Mouse (Mus musculus) embryonic fibroblast, embryonic 13.5 days (primary cell): ENCODE measurements at regions not wholly inside any gene's neighbourhood (a gene's known extent, or its start where the extent isn't known, plus 50 kb on each side); places are given as distances from the start of the nearest gene placed in this dataset.

Source experiments
- H3K27ac ChIP-seq: 2 replicates; pipeline ENCODE4 v1.5.1; 2012; ENCODE audit warnings: low read length, control low read depth, inconsistent platforms; ENCODE audit not compliant: insufficient read depth
- H3K4me1 ChIP-seq: 2 replicates; pipeline ENCODE4 v1.6.1; 2011; ENCODE audit warnings: low read length; ENCODE audit not compliant: control insufficient read depth, insufficient read depth
- H3K4me3 ChIP-seq: 2 replicates; pipeline ENCODE4 v1.5.1; 2011; ENCODE audit warnings: mild to moderate bottlenecking, control low read depth, low read length; ENCODE audit not compliant: insufficient read depth
- CTCF ChIP-seq: IDR thresholded peaks from 2 replicates; pipeline ENCODE4 v1.5.1; 2011; ENCODE audit warnings: mild to moderate bottlenecking, control low read depth, low read length, moderate library complexity, borderline replicate concordance; ENCODE audit not compliant: insufficient read depth
- POLR2A ChIP-seq: IDR thresholded peaks from 2 replicates; pipeline ENCODE4 v1.6.1; 2011; ENCODE audit warnings: low read depth, mild to moderate bottlenecking, control low read depth, low read length, moderate library complexity

DNA sequence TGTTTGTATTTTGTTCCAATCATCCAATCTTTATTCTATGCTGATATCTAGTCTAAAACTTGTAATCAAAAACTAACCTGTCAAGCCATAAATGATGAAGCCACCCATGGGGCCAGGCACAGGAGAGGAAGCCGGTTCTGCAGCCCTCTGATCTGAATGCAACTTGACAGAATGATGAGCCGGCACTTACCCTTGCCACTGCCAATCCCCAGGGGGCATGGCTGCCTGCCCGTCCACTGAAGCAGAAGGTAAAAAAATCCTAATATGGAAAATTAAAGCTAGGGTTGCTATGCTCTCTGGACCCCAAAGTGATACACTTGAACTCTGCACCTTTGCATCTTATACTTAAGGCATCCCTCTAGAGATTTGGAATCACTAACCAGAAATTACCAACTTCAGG lies 461.6 kb downstream of the Tcerg1l start:
- TF ChIP-seq POLR2A = no peak
- TF ChIP-seq CTCF = no peak
- no peaks in the 10 kb centered on the region for H3K4me1 ChIP-seq
- no peak overlapping the region for H3K27ac ChIP-seq
- H3K4me3 ChIP-seq = no peak overlapping the region

DNA sequence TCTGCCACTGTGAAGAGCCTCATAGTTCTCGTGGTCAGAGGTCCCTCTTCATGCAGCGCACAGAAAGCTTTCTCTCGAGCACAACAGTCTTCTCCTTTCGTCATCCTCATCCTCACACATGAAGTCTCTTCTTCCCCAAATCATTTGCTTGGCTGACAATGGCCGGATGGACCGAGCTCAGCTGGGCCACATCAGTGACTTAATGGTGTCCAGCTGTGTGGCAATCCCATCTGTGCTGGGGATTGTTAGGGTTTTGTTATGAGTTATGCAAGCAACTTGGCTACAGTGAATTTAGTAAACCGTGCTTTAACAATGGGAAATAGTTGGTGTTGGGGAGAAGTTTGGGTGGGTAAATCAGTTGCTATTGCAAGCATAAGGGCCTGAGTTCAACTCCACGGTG lies 458.4 kb downstream of the Tcerg1l start:
- TF ChIP-seq POLR2A (no peak), CTCF (no peak)
- Histone ChIP-seq H3K4me3 (no peak overlapping the region), H3K4me1 (no peaks in the 10 kb centered on the region), H3K27ac (no peak overlapping the region)

DNA sequence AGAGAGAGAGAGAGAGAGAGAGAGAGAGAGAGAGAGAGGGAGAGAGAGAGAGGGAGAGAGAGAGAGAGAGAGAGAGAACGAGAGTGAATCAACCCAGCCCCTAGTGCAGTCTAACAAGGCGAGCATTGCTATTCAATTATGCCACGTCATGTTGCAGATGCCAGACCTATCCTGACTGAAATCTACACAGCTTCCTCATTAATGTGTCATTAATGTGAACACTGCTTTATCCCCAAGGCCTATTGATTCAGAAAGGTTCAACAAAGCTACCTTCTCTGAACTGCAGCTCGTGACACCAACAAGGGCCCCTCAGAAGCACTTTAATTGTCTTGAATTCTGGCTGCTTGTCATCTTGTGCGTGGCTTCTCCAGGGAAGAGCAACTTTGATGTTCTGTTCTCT lies 457.4 kb downstream of the Tcerg1l start:
- Histone ChIP-seq H3K27ac (no peak overlapping the region), H3K4me1 (no peaks in the 10 kb centered on the region), H3K4me3 (no peak overlapping the region)
- no peak for TF ChIP-seq CTCF
- TF ChIP-seq POLR2A = no peak

DNA sequence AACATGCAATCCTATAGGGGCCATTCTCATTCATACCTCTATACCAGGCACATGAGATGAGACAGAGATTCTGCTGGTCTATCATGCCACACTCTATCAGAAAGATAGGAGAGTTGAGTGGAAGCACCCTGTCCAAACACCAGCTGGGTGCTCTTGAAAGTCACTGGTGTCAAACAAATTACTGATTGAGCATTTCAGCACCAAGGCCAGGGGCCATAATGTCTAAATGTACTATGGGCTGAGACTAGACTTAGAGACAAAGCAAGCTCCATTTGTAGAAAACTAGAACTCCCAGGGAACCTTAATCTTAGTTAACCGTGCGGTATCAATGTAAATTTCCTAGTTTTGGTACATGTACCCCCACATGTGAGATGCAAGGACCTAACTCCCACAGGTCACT lies 452.5 kb downstream of the Tcerg1l start:
- H3K27ac ChIP-seq = no peak overlapping the region
- H3K4me1 ChIP-seq = no peaks in the 10 kb centered on the region
- no peak overlapping the region for H3K4me3 ChIP-seq
- TF ChIP-seq POLR2A (no peak), CTCF (no peak)

DNA sequence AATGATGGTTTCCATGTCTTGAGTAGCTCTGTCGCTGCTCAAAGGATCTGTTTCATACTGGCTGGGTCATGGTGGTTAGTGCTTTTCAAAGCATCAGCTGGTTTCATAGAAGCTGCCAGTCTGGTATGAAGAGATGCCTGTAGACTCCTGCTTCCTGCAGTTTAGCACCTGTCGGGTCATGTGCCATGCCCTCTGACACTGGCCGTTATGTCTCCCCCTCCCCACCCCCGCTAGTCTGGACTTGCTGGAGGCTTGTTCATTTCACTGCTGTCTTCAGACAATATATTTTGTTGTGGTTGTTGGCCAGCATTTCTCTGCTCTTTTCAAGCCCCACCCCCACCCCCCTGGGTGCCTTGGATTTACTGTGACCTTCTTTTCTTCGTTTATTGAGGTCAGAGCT lies 450.1 kb downstream of the Tcerg1l start:
- H3K4me3 ChIP-seq = no peak overlapping the region
- H3K4me1 ChIP-seq = no peaks in the 10 kb centered on the region
- H3K27ac ChIP-seq = no peak overlapping the region
- TF ChIP-seq POLR2A (no peak), CTCF (no peak)

DNA sequence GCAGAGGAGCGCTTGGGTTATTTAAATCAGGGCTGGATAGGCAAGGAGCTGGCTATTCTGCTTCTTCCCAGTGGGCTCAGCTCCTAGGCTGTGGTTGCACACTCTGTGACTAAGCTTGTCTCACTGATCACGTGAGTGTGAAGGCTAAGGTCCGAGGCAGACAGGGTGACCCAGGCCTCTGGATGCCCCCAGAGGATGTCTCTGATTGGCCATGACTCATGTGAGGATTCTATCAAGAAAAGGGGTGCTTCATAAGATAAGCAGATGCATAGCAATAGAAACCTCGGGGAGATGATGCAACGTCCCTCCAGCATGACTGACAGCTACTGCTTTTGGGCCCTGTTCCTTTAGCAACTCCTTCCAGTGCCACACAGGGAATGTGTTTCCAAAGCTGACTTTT lies 440.2 kb downstream of the Tcerg1l start:
- Histone ChIP-seq H3K4me3 (no peak overlapping the region), H3K4me1 (no peaks in the 10 kb centered on the region), H3K27ac (no peak overlapping the region)
- TF ChIP-seq CTCF (no peak), POLR2A (no peak)

DNA sequence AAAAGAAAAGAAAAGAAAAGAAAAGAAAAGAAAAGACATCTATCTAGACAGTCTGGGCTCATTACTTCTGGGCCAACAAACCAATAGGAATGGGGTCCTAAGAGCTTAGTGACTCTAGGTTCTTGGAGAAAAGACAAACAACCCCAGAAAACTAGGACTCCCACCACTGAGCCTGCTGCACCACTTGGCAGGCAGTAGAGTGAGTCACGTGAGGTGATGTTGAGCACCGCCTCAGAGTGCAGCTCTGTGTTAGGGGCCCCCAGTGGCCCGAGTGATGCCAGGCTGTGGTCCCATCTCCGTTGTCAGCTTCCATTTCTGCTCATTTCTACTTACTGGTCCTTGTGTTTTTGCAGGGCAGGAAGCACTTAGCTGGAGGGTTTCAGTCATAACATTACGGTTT lies 439.7 kb downstream of the Tcerg1l start:
- no peak overlapping the region for H3K4me3 ChIP-seq
- TF ChIP-seq CTCF (no peak), POLR2A (no peak)
- H3K27ac ChIP-seq = no peak overlapping the region
- H3K4me1 ChIP-seq = no peaks in the 10 kb centered on the region

DNA sequence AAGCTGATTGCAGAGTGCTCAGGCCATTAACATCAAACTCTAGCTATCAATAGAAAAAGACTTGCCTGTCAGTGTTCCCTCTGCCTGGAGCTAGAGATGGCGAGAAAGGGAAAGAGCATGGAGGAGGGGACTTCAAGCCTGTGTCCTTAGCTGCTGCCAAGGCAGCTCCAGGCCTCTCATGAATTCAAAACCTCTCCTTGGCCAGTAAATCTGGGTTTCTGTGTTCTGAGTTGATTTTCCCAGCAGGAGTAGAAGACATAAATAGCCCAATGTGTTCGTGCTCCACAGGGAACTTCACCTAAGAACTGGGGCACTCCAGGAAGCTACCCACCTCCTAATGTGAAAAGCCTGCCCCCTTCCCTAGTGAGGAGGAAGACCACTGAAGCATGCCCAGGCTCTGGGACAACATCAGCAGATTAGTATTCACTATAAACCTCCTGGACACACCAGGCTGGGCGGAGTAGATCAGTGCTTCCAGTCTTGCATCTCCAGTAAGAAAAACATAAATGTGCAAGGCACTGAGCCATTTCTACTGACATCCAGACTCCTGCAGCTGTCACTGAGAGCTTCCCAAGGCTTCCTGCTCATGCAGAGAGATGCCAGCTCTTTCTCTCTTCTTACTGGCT lies 433.9 kb downstream of the Tcerg1l start:
- H3K4me3 ChIP-seq = no peak overlapping the region
- no peak overlapping the region for H3K27ac ChIP-seq
- no peak for TF ChIP-seq POLR2A
- TF ChIP-seq CTCF = no peak
- no peaks in the 10 kb centered on the region for H3K4me1 ChIP-seq

DNA sequence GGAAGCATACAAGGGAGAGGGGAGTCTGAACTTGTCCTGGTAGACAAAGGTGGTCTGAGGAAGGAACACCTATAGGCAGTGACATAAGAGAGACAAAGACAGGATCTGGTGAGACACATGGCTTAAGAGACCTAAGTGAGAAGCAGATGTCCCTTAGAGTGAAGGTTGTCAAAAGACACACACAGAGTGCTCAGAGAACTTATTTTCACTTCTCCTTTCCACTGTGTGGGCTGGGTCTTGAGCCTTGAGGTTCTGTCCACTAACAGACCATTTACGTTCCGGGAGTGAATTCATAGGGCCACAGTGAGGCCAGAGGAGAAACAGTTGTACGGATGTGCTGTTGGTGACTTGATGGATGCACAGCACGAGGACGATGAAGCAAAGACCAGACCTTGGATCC lies 422.8 kb downstream of the Tcerg1l start:
- Histone ChIP-seq H3K27ac (no peak overlapping the region), H3K4me1 (no peaks in the 10 kb centered on the region), H3K4me3 (no peak overlapping the region)
- TF ChIP-seq CTCF (no peak), POLR2A (no peak)

DNA sequence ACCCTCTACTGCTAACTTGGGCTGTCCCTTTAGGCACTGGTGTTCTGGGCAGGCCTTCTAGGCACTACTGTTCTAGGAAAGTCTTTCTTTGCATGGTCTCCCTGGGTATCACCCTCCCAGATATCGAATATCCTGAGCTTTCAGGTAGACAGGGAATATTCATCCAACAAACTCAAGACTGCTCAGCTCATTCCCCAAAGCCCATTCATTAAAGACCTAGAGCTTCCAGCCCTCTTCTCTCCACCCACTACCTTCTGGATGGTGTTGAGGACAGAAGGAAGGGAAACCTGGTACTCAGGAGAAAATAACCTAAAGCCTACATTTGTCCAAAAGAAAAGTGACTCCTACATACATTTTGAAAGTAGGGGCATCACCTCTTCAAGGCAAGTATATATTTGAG lies 420.0 kb downstream of the Tcerg1l start:
- Histone ChIP-seq H3K4me3 (no peak overlapping the region), H3K4me1 (no peaks in the 10 kb centered on the region), H3K27ac (no peak overlapping the region)
- TF ChIP-seq CTCF (no peak), POLR2A (no peak)

DNA sequence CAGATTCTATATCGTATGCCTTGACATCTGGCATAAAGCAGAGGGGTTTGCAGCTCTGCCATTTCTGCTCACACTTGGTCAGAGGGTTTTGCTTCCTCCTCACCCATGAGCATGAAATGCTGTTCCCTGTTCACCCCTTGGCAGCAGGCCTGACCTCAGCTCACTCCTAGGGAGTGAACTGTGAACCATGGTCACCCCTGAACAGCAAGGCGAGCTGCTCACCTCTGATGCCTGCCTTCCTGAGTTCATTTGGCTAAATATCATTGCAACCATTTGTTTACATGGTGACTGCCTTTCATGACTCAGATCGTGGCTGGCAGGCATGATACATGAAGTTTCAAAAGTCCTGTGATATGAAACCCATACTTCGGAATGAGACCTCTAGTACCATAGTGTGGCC lies 418.2 kb downstream of the Tcerg1l start:
- TF ChIP-seq CTCF = no peak
- no peak for TF ChIP-seq POLR2A
- Histone ChIP-seq H3K27ac (no peak overlapping the region), H3K4me1 (no peaks in the 10 kb centered on the region), H3K4me3 (no peak overlapping the region)

DNA sequence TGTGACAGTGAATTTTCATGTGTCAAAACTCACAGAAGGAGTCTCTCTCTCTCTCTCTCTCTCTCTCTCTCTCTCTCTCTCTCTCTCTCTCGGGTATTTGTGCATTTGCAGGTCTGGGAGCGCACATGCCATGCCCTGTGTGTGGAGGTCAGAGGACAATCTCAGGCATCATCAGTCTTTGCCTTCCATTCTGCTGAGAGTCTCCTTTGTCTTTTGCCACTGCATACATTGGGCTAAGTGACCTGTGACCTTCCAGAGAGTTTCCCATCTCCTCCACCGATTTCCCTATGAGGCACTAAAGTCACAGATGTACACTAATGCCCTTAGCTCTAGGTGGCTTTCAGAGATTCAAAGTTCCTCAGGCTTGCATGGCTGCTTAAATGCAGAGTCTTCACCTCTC lies 391.7 kb downstream of the Tcerg1l start:
- TF ChIP-seq POLR2A (no peak), CTCF (no peak)
- Histone ChIP-seq H3K4me3 (no peak overlapping the region), H3K4me1 (no peaks in the 10 kb centered on the region), H3K27ac (no peak overlapping the region)
